Mouse (Mus musculus) urinary bladder, postnatal 0 days (tissue): ENCODE measurements around the gene Srpk1. TPM values are rescaled to one million over a fixed set of nuclear protein-coding genes. Genes with fewer than 3 reads are reported as not detected.

Experiments used
- microRNA-seq: library from miRNA; unstranded; fragments of <30 nt; microRNA quantifications from one replicate; pipeline ENCODE4, GENCODE M21; 2016
- polyA plus RNA-seq: library from polyadenylated mRNA; unstranded; fragments of >200 nt; fragmentation: Nextera tagmentation; extraction: Ambion mirVana; gene quantifications from 2 replicates; pipeline ENCODE4 v1.2.1, GENCODE M21; 2015

The Srpk1 gene
- polyA plus RNA-seq: 39.4 and 42.8 TPM in 2 replicates

DNA sequence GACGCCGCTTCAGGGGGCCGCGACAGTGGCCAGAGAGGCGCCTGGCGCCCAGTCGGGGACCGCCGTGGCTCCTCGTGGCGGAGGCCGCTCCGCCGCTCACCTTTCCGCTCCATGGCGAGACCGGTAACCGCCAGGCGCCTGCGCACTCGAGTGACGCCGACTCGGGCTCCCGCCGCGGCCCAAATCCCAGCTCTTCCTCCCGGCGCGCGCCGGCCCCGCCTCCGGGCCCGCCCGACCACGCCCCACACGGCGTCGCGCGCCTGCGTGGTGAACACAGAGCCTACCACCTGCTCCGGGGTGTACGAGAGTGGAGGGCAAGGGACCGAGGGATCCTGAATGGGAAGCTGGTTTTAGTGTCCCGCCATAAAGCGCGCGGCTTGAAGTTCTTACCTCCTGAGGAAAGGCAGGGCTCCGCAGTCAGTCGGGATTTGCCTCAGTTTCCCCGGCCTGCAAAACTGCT, at the start of gene Srpk1:
TSS of gene Srpk1 (minus strand) at position 410 of the 460 bp plus-strand sequence.

DNA sequence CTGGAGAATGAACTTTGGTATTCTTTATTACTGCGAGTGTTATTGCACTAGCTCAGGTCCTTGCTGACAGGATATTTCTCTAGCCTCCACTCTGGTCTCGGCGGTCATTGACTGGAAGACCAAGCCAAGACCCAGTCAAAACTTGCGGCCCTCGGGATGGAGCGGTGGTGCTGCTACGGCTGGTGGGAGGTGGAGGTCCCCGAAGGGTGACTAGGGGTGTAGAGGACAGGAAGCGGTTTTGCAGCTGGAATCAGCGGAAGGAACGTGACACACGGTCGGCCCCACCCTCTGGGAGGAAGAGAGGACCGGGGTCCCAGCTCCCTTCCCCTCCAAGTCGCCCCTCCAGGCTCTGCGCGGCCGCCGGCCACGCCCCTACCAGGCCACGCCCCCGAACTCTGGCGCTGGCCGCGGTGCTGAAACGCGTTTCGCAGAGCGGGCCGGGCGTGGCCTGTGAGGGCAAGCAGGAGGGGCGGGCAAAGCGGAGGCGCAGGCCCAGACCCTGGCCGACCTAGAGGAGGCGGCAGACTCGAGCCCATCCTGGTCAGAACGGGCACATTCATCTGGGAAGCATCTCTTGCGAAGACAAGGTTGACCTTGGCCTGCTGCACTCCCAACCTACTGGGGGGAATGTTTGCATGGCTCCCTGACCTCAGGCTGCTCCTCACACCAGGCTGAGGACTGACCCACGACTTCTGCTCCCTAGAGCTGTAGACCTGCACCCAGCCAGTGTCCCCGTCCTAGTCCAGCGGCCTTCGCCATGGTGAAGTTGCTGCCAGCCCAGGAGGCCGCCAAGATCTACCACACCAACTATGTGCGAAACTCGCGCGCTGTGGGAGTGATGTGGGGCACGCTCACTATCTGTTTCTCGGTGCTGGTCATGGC, 47.0 kb downstream of the Srpk1 start, which contains the start of gene Lhfpl5:
TSS of gene Lhfpl5 (plus strand) at position 398 of the 882 bp plus-strand sequence.

DNA sequence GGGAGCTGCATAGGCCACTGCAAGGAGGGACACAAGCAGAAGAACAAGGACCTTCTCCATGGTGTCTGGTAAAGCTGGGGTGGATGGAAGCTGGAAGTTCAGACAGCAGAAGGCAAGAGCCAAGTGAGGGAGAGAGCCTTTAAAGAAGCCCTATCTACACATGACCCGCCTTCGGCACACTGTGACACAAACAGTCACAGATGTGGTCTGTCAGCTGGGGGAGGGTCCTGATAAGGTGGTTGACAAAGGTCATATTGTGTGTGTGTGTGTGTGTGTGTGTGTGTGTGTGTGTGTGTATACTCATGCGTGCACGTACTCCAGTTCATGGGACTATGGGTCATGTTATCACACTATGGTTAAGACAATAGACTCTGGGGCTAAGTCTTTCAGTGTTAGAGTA, 61.9 kb downstream of the Srpk1 start, which contains the start of gene Clps:
TSS of gene Clps (minus strand) at position 169 of the 400 bp plus-strand sequence.

DNA sequence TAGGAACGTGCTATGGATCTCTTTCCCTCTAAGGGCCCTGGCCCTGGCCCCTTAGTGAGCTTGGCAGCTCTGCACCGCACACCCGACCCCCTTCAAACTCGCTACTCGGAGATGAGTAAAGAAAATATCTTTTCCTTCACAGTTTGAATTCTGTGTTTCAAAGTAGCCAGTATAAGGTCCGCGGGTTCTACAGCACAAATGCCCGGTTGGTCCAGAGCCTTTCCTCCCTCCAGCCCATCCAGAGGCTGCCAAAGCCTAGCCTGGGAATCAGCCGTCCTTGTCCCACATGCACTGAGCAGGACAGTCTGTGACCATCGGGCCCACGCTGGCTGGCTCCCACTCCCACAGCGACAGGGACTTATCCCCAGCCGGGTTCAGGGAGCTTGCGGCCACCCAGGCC, 73.4 kb downstream of the Srpk1 start, which contains the start of gene Clpsl2:
TSS of gene Clpsl2 (plus strand) at position 301 of the 400 bp plus-strand sequence.

Small RNAs within 50 kb of the gene (microRNA-seq; reads per million reads assigned to microRNA genes)
- not detected for gene Mir6969

Other genes with a start within 250 kb of the Srpk1 start
- gene Fkbp5, start 105.2 kb downstream of the Srpk1 start, polyA plus RNA-seq: 12.4 and 15.0 TPM in 2 replicates
- gene Armc12, start 91.9 kb downstream of the Srpk1 start, polyA plus RNA-seq: not detected in 2 replicates
- not detected in 2 replicates for gene Clpsl2, start 73.3 kb downstream of the Srpk1 start, polyA plus RNA-seq
- 0.22 TPM in 1 of 2 replicates, not detected in the other for gene Clps, start 61.9 kb downstream of the Srpk1 start, polyA plus RNA-seq
- 0.28 and 0.30 TPM in 2 replicates for gene Lhfpl5, start 47.1 kb downstream of the Srpk1 start, polyA plus RNA-seq
- gene Slc26a8, start 67.5 kb upstream of the Srpk1 start, polyA plus RNA-seq: 0.33 and 0.36 TPM in 2 replicates
- 37.0 and 41.2 TPM in 2 replicates for gene Mapk14, start 68.6 kb upstream of the Srpk1 start, polyA plus RNA-seq
- gene AC170998.1, start 103.4 kb upstream of the Srpk1 start, polyA plus RNA-seq: 2.0 and 2.2 TPM in 2 replicates
- gene Mapk13, start 146.6 kb upstream of the Srpk1 start, polyA plus RNA-seq: 27.3 and 28.6 TPM in 2 replicates
- gene Brpf3, start 178.4 kb upstream of the Srpk1 start, polyA plus RNA-seq: 3.9 and 4.4 TPM in 2 replicates
- gene Pnpla1, start 235.7 kb upstream of the Srpk1 start, polyA plus RNA-seq: 0.02 and 0.04 TPM in 2 replicates